9 mouse cellular contexts compared by ENCODE assay signal in the genomic region with DNA sequence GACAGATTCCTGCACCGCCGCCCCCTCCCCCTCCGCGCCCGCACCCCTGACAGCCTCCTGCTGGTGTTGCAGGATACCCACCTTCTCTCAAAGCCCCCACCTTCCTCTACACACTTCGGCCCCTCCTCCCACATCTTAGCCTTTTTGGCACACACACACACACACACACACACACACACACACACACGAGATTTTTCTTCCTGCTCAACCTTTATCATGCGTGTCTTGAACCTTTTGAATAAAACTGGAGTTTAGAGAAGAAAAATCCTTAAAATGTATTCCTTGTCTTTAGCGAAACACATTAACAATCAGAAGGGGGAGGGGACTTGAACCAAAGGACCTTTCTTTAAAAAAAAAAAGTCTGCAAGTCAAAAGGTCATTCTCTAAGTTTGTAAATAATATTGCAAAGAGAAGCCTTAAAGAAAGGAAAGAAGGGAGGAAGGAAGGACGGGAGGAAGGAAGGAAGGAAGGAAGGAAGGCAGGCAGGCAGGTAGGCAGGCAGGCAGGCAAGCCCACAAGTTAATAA.
DNase-seq lines count a peak whose midpoint lies in the region; ATAC-seq lines count a peak whose summit lies in the region.
"Had no signal": no experiment of that assay in that cellular context is flagged by ENCODE, and none has a peak within 500 bp of the region (broad histone marks: within the 10 kb centered on the region; RNA-seq: fewer than 3 reads in every experiment).

No protein-coding gene starts in this region.

- H3K4me1 ChIP-seq in neural tube, embryonic 11.5 days (ENCODE audit: control insufficient read depth, insufficient read depth, low read length) = no peaks in the 10 kb centered on the region
- peaks cover 26% of the 10 kb centered on the region for H3K4me1 ChIP-seq in limb, embryonic 13.5 days
- 0 out of 2 replicates have a peak, but pooled peaks cover 8% of the 10 kb centered on the region for H3K4me1 ChIP-seq in stomach, embryonic 16.5 days (ENCODE audit: control insufficient read depth, insufficient read depth, low read length)

- H3K36me3 ChIP-seq in neural tube, embryonic 11.5 days (ENCODE audit: control insufficient read depth, insufficient read depth, low read length) = no peaks in the 10 kb centered on the region
- H3K36me3 ChIP-seq in limb, embryonic 13.5 days = no peaks in the 10 kb centered on the region
- no peaks in the 10 kb centered on the region for H3K36me3 ChIP-seq in stomach, embryonic 16.5 days (ENCODE audit: control insufficient read depth, insufficient read depth, low read length)

- no peaks in the 10 kb centered on the region for H3K9me3 ChIP-seq in neural tube, embryonic 11.5 days (ENCODE audit: control insufficient read depth, low read length)
- no peaks in the 10 kb centered on the region for H3K9me3 ChIP-seq in limb, embryonic 13.5 days
- no peaks in the 10 kb centered on the region for H3K9me3 ChIP-seq in stomach, embryonic 16.5 days (replicated peaks; ENCODE audit: control insufficient read depth, low read length)

- H3K9ac ChIP-seq in neural tube, embryonic 11.5 days (ENCODE audit: low read length) = peak overlapping the region; percentile 90
- peak overlapping the region; percentile 74 for H3K9ac ChIP-seq in limb, embryonic 13.5 days
- peak overlapping the region; percentile 74 for H3K9ac ChIP-seq in stomach, embryonic 16.5 days (ENCODE audit: low read length)

- peak overlapping the region; percentile 100 for H3K27ac ChIP-seq in neural tube, embryonic 11.5 days (ENCODE audit: low read depth, low read length)
- H3K27ac ChIP-seq in limb, embryonic 13.5 days = no peak overlapping the region
- H3K27ac ChIP-seq in stomach, embryonic 16.5 days (ENCODE audit: low read length) = no peak overlapping the region
- H3K27ac ChIP-seq: macrophage had no signal

- peak overlapping the region; percentile 60 for H3K4me2 ChIP-seq in neural tube, embryonic 11.5 days (ENCODE audit: low read depth)
- H3K4me2 ChIP-seq in limb, embryonic 13.5 days (replicated peaks) = peak overlapping the region; percentile 85
- peak overlapping the region; percentile 96 for H3K4me2 ChIP-seq in stomach, embryonic 16.5 days (ENCODE audit: low read depth, low read length)

- WGBS in neural tube, embryonic 11.5 days = 2% methylated on average over 9 of the region's 10 CpGs
- WGBS in limb, embryonic 13.5 days = 2% methylated on average over 7 of the region's 10 CpGs
- under 1% methylated on average over 10 of the region's 10 CpGs for WGBS in stomach, embryonic 16.5 days

- H3K4me3 ChIP-seq in neural tube, embryonic 11.5 days (ENCODE audit: low read depth, low read length) = peak overlapping the region; percentile 61
- H3K4me3 ChIP-seq in limb, embryonic 13.5 days = peak overlapping the region; percentile 62
- peak overlapping the region; percentile 61 for H3K4me3 ChIP-seq in stomach, embryonic 16.5 days (replicated peaks; ENCODE audit: low read length)

- peaks cover 5% of the 10 kb centered on the region; the same call in 1 of the 2 replicates for H3K27me3 ChIP-seq in neural tube, embryonic 11.5 days (ENCODE audit: control insufficient read depth, insufficient read depth, low read length)
- H3K27me3 ChIP-seq in limb, embryonic 13.5 days = peaks cover 85% of the 10 kb centered on the region
- peaks cover 73% of the 10 kb centered on the region for H3K27me3 ChIP-seq in stomach, embryonic 16.5 days (ENCODE audit: control insufficient read depth, insufficient read depth, low read length)

- no peak for ATAC-seq in neural tube, embryonic 11.5 days (ENCODE audit: insufficient read depth, low FRiP score, low TSS enrichment)
- no peak for ATAC-seq in limb, embryonic 13.5 days (ENCODE audit: low FRiP score, low read depth)
- ATAC-seq in stomach, embryonic 16.5 days (ENCODE audit: insufficient read depth, low FRiP score) = no peak
- ATAC-seq in activated CD4-positive, CD25-positive, alpha-beta regulatory T cell, adult 4 months = no peak

- peak; percentile 35 to 80 for DNase-seq in cerebellum, postnatal 14 days
- DNase-seq in cerebellum, postnatal 36 days = no peak
- DNase-seq in neural tube, embryonic 11.5 days (ENCODE audit: low spot score) = no peak
- DNase-seq in neural tube, embryonic 10.5 days (ENCODE audit: extremely low spot score, low spot score) = no peak
- DNase-seq in c-Kit-positive CD71-positive TER-119-positive erythroid progenitor cells, embryonic 14.5 days (ENCODE audit: low spot score) = no peak

Comparison
In these comparisons a context has a peak if more than half of its experiments do, and no peak if none do; other contexts are left out.
1. DNase-seq: peak in cerebellum, postnatal 14 days (2 of 2); none in cerebellum, postnatal 36 days (0 of 2), neural tube, embryonic 11.5 days (single experiment), neural tube, embryonic 10.5 days (single experiment) and c-Kit-positive CD71-positive TER-119-positive erythroid progenitor cells, embryonic 14.5 days (single experiment).
2. Peak in every context shown above with its lines, with median percentiles within 50 percentile points of each other: H3K4me2 ChIP-seq, H3K4me3 ChIP-seq and H3K9ac ChIP-seq.